Mouse (Mus musculus) embryo, embryonic 10 days (tissue): ENCODE results near the gene Olfr935.

ENCODE experiments used
- DNase-seq: peaks from one replicate; pipeline ENCODE4 v3.0.0-alpha.2; 2015; ENCODE audit warnings: low spot score

The Olfr935 gene

DNA sequence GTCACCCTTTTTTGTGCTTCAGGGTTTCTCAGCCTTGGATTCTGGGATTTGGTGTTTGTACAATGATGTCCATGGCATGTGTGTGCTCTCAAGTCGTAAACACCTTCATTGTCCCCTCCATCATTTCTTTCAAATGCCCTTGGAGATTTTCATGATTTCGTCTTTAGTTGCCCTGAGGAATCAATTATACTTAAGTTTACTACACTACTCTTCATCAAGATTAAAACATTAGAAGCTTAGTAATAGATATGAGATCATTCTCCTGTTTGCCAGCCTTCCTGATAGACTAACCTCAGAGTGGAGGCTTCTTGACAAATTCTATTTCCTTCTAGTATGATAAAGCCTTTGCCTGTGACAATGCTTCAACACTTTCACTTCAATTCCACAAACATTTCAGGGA lies at the start of gene Olfr935:
Gene Olfr935 (minus strand): TSS at position 101 of the 400 bp plus-strand sequence.
- DNase-seq: no peak

GRCm38 (mm10) chr9:39023277-39023676 lies 23.8 kb upstream of the Olfr935 start, which contains the start of gene Olfr146:
Gene Olfr146, minus strand, starts transcription at chr9:39023377.
- DNase-seq: no peak

DNA sequence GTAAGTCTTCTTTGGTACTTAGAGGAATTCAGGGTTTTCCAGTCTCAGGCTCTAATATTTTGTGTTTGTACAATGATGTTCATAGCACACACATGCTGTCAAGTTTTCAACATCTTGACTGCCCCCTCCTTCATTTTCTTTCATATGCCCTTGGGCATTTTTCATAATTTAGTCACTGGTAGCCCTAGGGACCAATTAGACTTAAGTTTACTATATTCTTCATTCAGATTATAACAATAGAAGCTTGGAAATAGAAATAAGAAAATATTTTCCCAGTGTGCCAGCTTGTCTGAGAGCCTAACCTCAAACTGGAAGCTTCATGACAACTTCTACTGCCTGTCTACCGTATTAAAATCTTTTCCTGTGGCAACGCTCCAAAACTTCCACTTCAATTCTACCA lies 11.3 kb downstream of the Olfr935 start, which contains the start of gene Olfr934:
Gene Olfr934 (minus strand): TSS at position 101 of the 400 bp plus-strand sequence.
- no peak for DNase-seq

GRCm38 (mm10) chr9:38972013-38972412 lies 27.5 kb downstream of the Olfr935 start, which contains the start of gene Olfr933:
Gene Olfr933, plus strand, starts transcription at chr9:38972313.
- no peak for DNase-seq

DNA sequence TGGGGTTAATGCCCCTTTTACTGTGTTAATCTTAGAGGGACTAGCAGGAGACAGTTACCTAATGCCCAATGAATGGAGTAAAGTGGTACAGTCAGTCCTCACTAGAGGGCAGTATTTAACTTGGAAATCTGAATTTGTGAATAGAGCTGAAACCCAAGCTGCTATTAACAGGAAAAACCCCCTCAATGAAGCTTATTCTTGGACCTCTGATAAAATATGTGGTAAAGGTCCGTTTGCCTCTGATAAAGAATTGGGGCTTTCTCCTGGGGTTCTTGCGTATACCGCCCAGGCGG lies 45.4 kb downstream of the Olfr935 start:
- peak; percentile 23 for DNase-seq

- no peak for DNase-seq
Measured at GRCm38 (mm10) chr9:38953401-38954123, 45.9 kb downstream of the Olfr935 start.
